13 mouse cellular contexts compared by ENCODE assay signal in the genomic region with DNA sequence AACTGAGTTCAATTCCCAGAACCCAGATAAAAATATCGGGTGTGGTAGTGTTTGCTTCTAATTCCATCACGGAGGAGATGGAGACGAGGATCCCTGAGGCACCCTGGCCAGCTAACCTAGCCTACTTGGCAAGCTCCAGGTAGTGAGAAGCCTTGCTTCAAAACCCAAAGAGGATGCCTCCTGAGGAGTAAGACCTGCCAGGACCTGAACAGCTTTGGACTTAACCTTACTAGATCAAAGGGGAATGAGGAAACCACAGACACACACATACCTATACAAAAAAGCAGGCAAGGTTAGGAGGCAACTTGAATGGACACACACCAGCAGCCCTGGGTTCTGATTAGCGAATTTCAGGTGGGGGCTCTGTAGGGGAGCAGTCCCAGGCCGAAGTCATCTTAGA.
"Had no signal": no experiment of that assay in that cellular context is flagged by ENCODE, and none has a peak within 500 bp of the region (broad histone marks: within the 10 kb centered on the region; RNA-seq: fewer than 3 reads in every experiment).

No protein-coding gene starts in this region.

- ATAC-seq: midbrain, embryonic 13.5 days had no signal

- H3K9ac ChIP-seq: limb, embryonic 13.5 days; liver, embryonic 14.5 days; midbrain, embryonic 13.5 days; neural tube, embryonic 12.5 days had no signal

- DNase-seq: kidney, adult 9 months; kidney, postnatal 36 days; layer of hippocampus, adult 9-11 months; layer of hippocampus, postnatal 36 days; lung, adult 18-20 months; right cerebral cortex, postnatal 4 days; thymus, postnatal 36 days had no signal

- H3K36me3 ChIP-seq: limb, embryonic 13.5 days; midbrain, embryonic 13.5 days; neural tube, embryonic 12.5 days had no signal

- H3K27ac ChIP-seq: kidney, postnatal 0 days; limb, embryonic 13.5 days; liver, embryonic 14.5 days; midbrain, embryonic 13.5 days; neural tube, embryonic 12.5 days had no signal

- H3K9me3 ChIP-seq: limb, embryonic 13.5 days; midbrain, embryonic 13.5 days; neural tube, embryonic 12.5 days had no signal

- H3K4me3 ChIP-seq: limb, embryonic 13.5 days; midbrain, embryonic 13.5 days; myocyte; neural tube, embryonic 12.5 days had no signal

- H3K27me3 ChIP-seq: limb, embryonic 13.5 days; neural tube, embryonic 12.5 days had no signal

- H3K4me2 ChIP-seq: limb, embryonic 13.5 days; midbrain, embryonic 13.5 days; neural tube, embryonic 12.5 days had no signal
